Mouse (Mus musculus) CH12.LX (cell line): ENCODE measurements around the gene 2210011C24Rik.

ENCODE experiments used
- CTCF ChIP-seq, 2 experiments: IDR thresholded peaks in 1 of 2; conservative IDR thresholded peaks in 1 of 2; 2 replicates each; pipeline ENCODE4 v1.5.1; 2011 to 2012; ENCODE audit warnings: low read depth in 2 of 2, low read length in 2 of 2, improper control_type of control experiment in 1 of 2, inconsistent platforms in 1 of 2, mild to moderate bottlenecking in 1 of 2, moderate library complexity in 1 of 2
- EP300 ChIP-seq: IDR thresholded peaks from 2 replicates; pipeline ENCODE4 v1.6.1; 2011; ENCODE audit warnings: low read length, improper control_type of control experiment
- HCFC1 ChIP-seq: IDR thresholded peaks from 2 replicates; pipeline ENCODE4 v1.6.1; 2012; ENCODE audit warnings: low read depth, mild to moderate bottlenecking, inconsistent platforms, low read length, improper control_type of control experiment
- MAX ChIP-seq: IDR thresholded peaks from 2 replicates; pipeline ENCODE4 v1.6.1; 2011; ENCODE audit warnings: low read length, improper control_type of control experiment
- MEF2A ChIP-seq: IDR thresholded peaks from 2 replicates; pipeline ENCODE4 v1.6.1; 2014; ENCODE audit warnings: low read depth, mild to moderate bottlenecking, inconsistent platforms, low read length, improper control_type of control experiment, borderline replicate concordance
- MXI1 ChIP-seq: IDR thresholded peaks from 2 replicates; pipeline ENCODE4 v1.6.1; 2011; ENCODE audit warnings: mild to moderate bottlenecking, low read depth, low read length, improper control_type of control experiment
- NELFE ChIP-seq: IDR thresholded peaks from 2 replicates; pipeline ENCODE4 v1.6.1; 2011; ENCODE audit warnings: low read depth, low read length, improper control_type of control experiment
- POLR2A ChIP-seq: IDR thresholded peaks from 2 replicates; pipeline ENCODE4 v1.6.1; 2011; ENCODE audit warnings: low read depth, mild to moderate bottlenecking, improper control_type of control experiment, low read length
- POLR2AphosphoS2 ChIP-seq: IDR thresholded peaks from 2 replicates; pipeline ENCODE4 v1.6.1; 2011; ENCODE audit warnings: low read depth, low read length, improper control_type of control experiment
- RAD21 ChIP-seq: IDR thresholded peaks from 2 replicates; pipeline ENCODE4 v1.6.1; 2011; ENCODE audit warnings: low read depth, mild to moderate bottlenecking, low read length, improper control_type of control experiment, moderate library complexity
- SMC3 ChIP-seq: IDR thresholded peaks from 2 replicates; pipeline ENCODE4 v1.6.1; 2011; ENCODE audit warnings: low read depth, low read length, improper control_type of control experiment
- UBTF ChIP-seq: IDR thresholded peaks from 2 replicates; pipeline ENCODE4 v1.6.1; 2012; ENCODE audit warnings: low read depth, mild to moderate bottlenecking, inconsistent platforms, low read length, improper control_type of control experiment, moderate library complexity
- ZKSCAN1 ChIP-seq: IDR thresholded peaks from 2 replicates; pipeline ENCODE4 v1.6.1; 2012; ENCODE audit warnings: low read depth, inconsistent platforms, low read length, improper control_type of control experiment, borderline replicate concordance
- ZNF384 ChIP-seq: IDR thresholded peaks from 2 replicates; pipeline ENCODE4 v1.6.1; 2012; ENCODE audit warnings: low read depth, low read length, improper control_type of control experiment, inconsistent platforms

- no peak for TF ChIP-seq HCFC1
- no peak for TF ChIP-seq CTCF (conservative IDR thresholded peaks at IDR 0.05 in 1 of 2, IDR thresholded peaks at IDR 0.05 in 1 of 2; ENCODE audit: low read depth in 2 of 2, low read length in 2 of 2)
- no peak for TF ChIP-seq UBTF
- TF ChIP-seq RAD21, result no peak
- TF ChIP-seq POLR2AphosphoS2, result no peak
- no peak for TF ChIP-seq MEF2A
- TF ChIP-seq POLR2A, result no peak
- no peak for TF ChIP-seq MAX
- TF ChIP-seq SMC3, result no peak
- TF ChIP-seq MXI1, result no peak
- no peak for TF ChIP-seq EP300
- TF ChIP-seq NELFE, result no peak
- TF ChIP-seq ZNF384, result no peak
- no peak for TF ChIP-seq ZKSCAN1
Measured at GRCm38 (mm10) chr8:83981533-83981932, 30.4 kb downstream of the 2210011C24Rik start.
